Mouse (Mus musculus): ENCODE data around the gene Pacs2.

GRCm38 (mm10) chr12:113030046-113030445 is 15.7 kb downstream of the Pacs2 start:
- no peak for TF ChIP-seq TCF12 (IDR thresholded peaks at IDR 0.05; ENCODE audit: insufficient read depth, poor library complexity, severe bottlenecking)
- no peak for TF ChIP-seq POLR2A (IDR thresholded peaks at IDR 0.05; ENCODE audit: insufficient read length, low read depth)
- TF ChIP-seq MYOD1 (IDR thresholded peaks at IDR 0.05; ENCODE audit: control insufficient read depth in 1 of 3, insufficient read length in 2 of 3, low read depth in 2 of 3): no peak
- no peak for TF ChIP-seq MAX (IDR thresholded peaks at IDR 0.05; ENCODE audit: low read depth)
- TF ChIP-seq CEBPB (IDR thresholded peaks at IDR 0.05; ENCODE audit: insufficient read depth, poor library complexity, severe bottlenecking): no peak
- no peak for TF ChIP-seq E2F4 (IDR thresholded peaks at IDR 0.05; ENCODE audit: insufficient read depth)
- no peak for TF ChIP-seq USF1 (IDR thresholded peaks at IDR 0.05; ENCODE audit: low read depth)
- no peak for TF ChIP-seq SRF (IDR thresholded peaks at IDR 0.05; ENCODE audit: control insufficient read depth, insufficient read length, low read depth)
